Mouse (Mus musculus) small intestine, adult 2 months (tissue): ENCODE results near the gene 5730596B20Rik. TPM values are rescaled to one million over a fixed set of nuclear protein-coding genes. Genes with fewer than 3 reads are reported as not detected.
A peak's percentile ranks its signal among the peaks of the same experiment; 100 is the strongest.

Experiments
- H3K27ac ChIP-seq: fragments of 200-500 bp; 2 replicates; pipeline ENCODE4 v1.5.1; 2012; ENCODE audit warnings: low read depth, low read length, control low read depth, inconsistent platforms; ENCODE audit not compliant: insufficient read depth
- H3K27me3 ChIP-seq: fragments of 200-500 bp; 2 replicates; pipeline ENCODE4 v1.6.1; 2012; ENCODE audit warnings: mild to moderate bottlenecking, moderate library complexity, low read length, inconsistent platforms; ENCODE audit not compliant: control insufficient read depth, insufficient read depth
- H3K36me3 ChIP-seq: fragments of 200-500 bp; 2 replicates; pipeline ENCODE4 v1.6.1; 2012; ENCODE audit warnings: mild to moderate bottlenecking, low read length, control low read depth, inconsistent platforms; ENCODE audit not compliant: control insufficient read depth, insufficient read depth
- H3K4me1 ChIP-seq: fragments of 200-500 bp; 2 replicates; pipeline ENCODE4 v1.6.1; 2012; ENCODE audit warnings: low read length, inconsistent platforms, mixed read lengths; ENCODE audit not compliant: control insufficient read depth, insufficient read depth, insufficient read length
- H3K4me3 ChIP-seq: fragments of 200-500 bp; 2 replicates; pipeline ENCODE4 v1.5.1; 2012; ENCODE audit warnings: low read depth, mild to moderate bottlenecking, control low read depth, inconsistent platforms, low read length, moderate library complexity
- CTCF ChIP-seq: fragments of 200-500 bp; IDR thresholded peaks from 2 replicates; pipeline ENCODE4 v1.5.1; 2012; ENCODE audit warnings: low read depth, mild to moderate bottlenecking, control low read depth, inconsistent platforms, low read length, moderate library complexity, mixed read lengths; ENCODE audit not compliant: insufficient replicate concordance, insufficient read length; ENCODE audit errors: extremely low read depth
- POLR2A ChIP-seq: fragments of 200-500 bp; IDR thresholded peaks from 2 replicates; pipeline ENCODE4 v1.6.1; 2012; ENCODE audit warnings: low read depth, mild to moderate bottlenecking, control low read depth, inconsistent platforms, low read length, moderate library complexity
- WGBS: fragments of 180-500 bp; shearing (Covaris S2); methylation state at CpG from one replicate; pipeline ENCODE4 v1.1.7; 2018; 5-methylcytosine and 5-hydroxymethylcytosine counted together
- polyA plus RNA-seq: library from polyadenylated mRNA; depleted of rRNA; stranded (reverse); fragments of >200 nt; gene quantifications from 2 replicates; pipeline ENCODE4 v1.2.3, GENCODE M21; 2012; rRNA removed

5730596B20Rik gene
- 0.10 TPM in 1 of 2 replicates, not detected in the other for polyA plus RNA-seq

DNA sequence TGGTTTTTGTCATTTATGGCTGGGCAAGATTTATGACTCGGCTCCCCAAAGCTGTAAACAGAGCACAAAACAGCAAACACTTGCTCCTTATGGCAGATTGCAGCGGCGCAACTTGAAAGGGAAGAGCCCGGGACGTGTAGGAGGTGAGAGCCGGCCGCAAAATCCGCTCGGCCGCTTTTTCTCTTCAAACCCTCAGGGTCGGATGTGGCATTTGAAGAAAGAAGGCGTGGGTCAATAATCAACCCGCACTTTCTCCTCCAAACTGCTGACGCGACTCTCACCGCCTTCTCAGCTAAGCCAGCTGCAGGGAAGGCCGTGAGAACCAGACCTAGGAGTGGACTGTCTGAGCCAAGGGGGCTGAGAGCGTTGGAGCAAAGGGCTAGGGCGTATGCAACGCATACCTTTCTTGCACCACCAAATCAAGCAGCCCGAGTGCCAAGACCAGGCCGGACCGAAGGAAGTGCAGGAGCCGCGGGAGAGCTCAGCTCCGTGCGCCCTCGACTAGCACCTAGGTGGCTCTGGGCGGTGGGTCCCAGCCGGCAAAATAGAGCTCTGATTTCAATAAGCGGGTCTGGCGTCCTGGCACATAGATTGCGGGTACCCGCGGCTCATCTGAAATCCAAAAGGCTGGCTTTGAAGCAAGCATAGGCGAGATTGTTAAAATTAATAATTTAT is at the start of gene 5730596B20Rik:
5730596B20Rik (plus strand) TSS at position 438 of the 675 bp plus-strand sequence.
- 8% methylated on average over 36 of the region's 36 CpGs for WGBS
- peaks cover 34% of the 10 kb centered on the region for H3K27me3 ChIP-seq
- no peaks in the 10 kb centered on the region for H3K36me3 ChIP-seq
- peaks cover 2% of the 10 kb centered on the region; the same call in 1 of the 2 replicates for H3K4me1 ChIP-seq
- peak within 1 kb of the TSS; percentile 65 for H3K27ac ChIP-seq
- H3K4me3 ChIP-seq = peak within 1 kb of the TSS; percentile 60
- TF ChIP-seq POLR2A (peak; percentile 29; the same call in 1 of the 2 replicates), CTCF (no peak)

GRCm38 (mm10) chr6:52137841-52138535 is 39.3 kb upstream of the 5730596B20Rik start:
- no peaks in the 10 kb centered on the region for H3K36me3 ChIP-seq
- 71% methylated on average over 9 of the region's 9 CpGs for WGBS
- no peak overlapping the region for H3K27ac ChIP-seq
- TF ChIP-seq CTCF (no peak), POLR2A (no peak)
- no peaks in the 10 kb centered on the region for H3K27me3 ChIP-seq
- H3K4me3 ChIP-seq = no peak overlapping the region
- peaks cover 2% of the 10 kb centered on the region; the same call in 1 of the 2 replicates for H3K4me1 ChIP-seq

DNA sequence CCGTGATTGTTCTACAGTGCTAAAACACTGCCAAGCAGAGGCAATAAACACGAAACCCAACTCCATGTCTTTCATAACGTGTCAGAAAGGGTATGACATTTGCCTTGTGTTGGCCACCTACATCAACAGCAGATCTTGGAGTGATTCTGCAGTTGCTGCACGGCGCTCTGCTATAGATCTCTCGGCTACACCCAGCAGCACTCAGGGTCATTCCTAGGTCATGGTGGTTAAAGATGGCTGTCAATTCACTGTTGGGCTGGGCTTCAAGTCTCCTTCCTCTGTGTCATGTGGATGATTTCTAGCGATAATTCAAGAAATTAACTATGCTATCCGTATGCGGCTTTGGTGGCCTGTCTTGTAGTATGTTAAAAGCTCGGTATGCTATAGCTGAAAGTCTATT is 38.7 kb upstream of the 5730596B20Rik start:
- TF ChIP-seq CTCF = no peak
- no peak for TF ChIP-seq POLR2A

DNA sequence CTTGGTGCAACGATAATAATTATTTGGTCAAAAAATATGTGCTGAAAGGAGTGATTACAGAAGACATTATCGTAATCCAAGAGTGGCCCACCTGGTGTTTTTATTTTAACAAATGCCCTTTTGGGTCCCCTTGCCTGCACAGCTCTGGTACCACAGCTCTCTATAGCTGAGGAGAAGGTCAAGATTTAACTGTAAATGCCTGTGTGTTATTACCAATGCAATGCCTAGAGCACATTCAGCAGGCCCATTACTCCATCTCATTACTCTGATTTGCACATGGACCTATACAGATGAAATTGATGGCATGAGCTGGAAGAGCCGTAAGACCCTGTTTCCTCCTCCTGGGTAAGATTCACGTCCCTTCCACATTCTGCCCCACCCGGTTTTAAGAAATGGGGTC is 38.2 kb upstream of the 5730596B20Rik start:
- no peak overlapping the region for H3K4me3 ChIP-seq
- H3K27me3 ChIP-seq = no peaks in the 10 kb centered on the region
- H3K36me3 ChIP-seq = no peaks in the 10 kb centered on the region
- TF ChIP-seq POLR2A (no peak), CTCF (no peak)
- peaks cover 2% of the 10 kb centered on the region; the same call in 1 of the 2 replicates for H3K4me1 ChIP-seq
- 87% methylated on average over 5 of the region's 5 CpGs for WGBS
- no peak overlapping the region for H3K27ac ChIP-seq

More for the DNA sequence above, 38.7 kb upstream of the 5730596B20Rik start:
- WGBS = 66% methylated on average over 10 of the region's 10 CpGs
- no peak overlapping the region for H3K4me3 ChIP-seq
- H3K36me3 ChIP-seq = no peaks in the 10 kb centered on the region
- H3K27me3 ChIP-seq = no peaks in the 10 kb centered on the region
- no peak overlapping the region for H3K27ac ChIP-seq
- peaks cover 2% of the 10 kb centered on the region; the same call in 1 of the 2 replicates for H3K4me1 ChIP-seq

GRCm38 (mm10) chr6:52150401-52150966 is 26.8 kb upstream of the 5730596B20Rik start:
- Histone ChIP-seq H3K4me1 (no peaks in the 10 kb centered on the region), H3K4me3 (no peak overlapping the region)
- 40% methylated on average over 16 of the region's 16 CpGs for WGBS

GRCm38 (mm10) chr6:52151571-52151970 is 25.7 kb upstream of the 5730596B20Rik start:
- Histone ChIP-seq H3K27ac (no peak overlapping the region), H3K4me1 (no peaks in the 10 kb centered on the region), H3K36me3 (no peaks in the 10 kb centered on the region), H3K27me3 (peaks cover 19% of the 10 kb centered on the region), H3K4me3 (no peak overlapping the region)
- TF ChIP-seq POLR2A (no peak), CTCF (no peak)
- WGBS = 57% methylated on average over 4 of the region's 4 CpGs

More at GRCm38 (mm10) chr6:52150401-52150966, 26.8 kb upstream of the 5730596B20Rik start:
- Histone ChIP-seq H3K27me3 (peaks cover 19% of the 10 kb centered on the region), H3K27ac (no peak overlapping the region), H3K36me3 (no peaks in the 10 kb centered on the region)
- no peak for TF ChIP-seq POLR2A
- no peak for TF ChIP-seq CTCF
